Mouse (Mus musculus) ES-Bruce4 (cell line): ENCODE measurements around the gene Ntm.

Source experiments
- CTCF ChIP-seq: IDR thresholded peaks from one replicate; pipeline ENCODE4 v1.8.1; 2011; ENCODE audit warnings: low read depth, low read length
- EP300 ChIP-seq: IDR thresholded peaks from 2 replicates; pipeline ENCODE4 v1.6.1; 2011; ENCODE audit warnings: low read depth, low read length; ENCODE audit not compliant: insufficient read depth

GRCm38 (mm10) chr9:29771870-29772269 is 191.1 kb downstream of the Ntm start:
- TF ChIP-seq CTCF (no peak), EP300 (no peak)
